Comparison of ENCODE assay signal across 12 mouse cellular contexts in the genomic region with DNA sequence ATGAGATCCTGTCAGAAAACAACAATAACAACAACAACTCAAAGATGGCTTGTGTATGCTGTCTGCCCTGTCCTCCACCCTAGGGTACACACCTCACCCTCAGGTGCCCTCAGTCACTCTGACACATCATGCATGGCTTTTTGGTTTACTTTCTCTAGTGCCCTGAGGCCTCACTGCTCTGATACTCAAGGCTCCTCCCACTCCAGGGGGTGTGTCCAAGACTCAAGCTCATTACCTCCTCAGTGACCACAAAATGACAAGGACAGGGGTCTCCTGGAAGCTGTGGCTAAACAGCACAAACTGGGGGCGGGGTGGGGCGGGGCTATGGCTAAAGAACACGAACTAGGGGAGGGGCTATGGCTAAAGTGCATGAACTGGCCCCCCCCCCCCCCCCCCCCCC. TPM values are rescaled to one million over a fixed set of nuclear protein-coding genes. Genes with fewer than 3 reads are reported as not detected.
DNase-seq lines count a peak whose midpoint lies in the region; ATAC-seq lines count a peak whose summit lies in the region.
"Had no signal": no experiment of that assay in that cellular context is flagged by ENCODE, and none has a peak within 500 bp of the region (broad histone marks: within the 10 kb centered on the region; RNA-seq: fewer than 3 reads in every experiment).

No protein-coding gene starts in this region.

- H3K4me3 ChIP-seq in heart, embryonic 11.5 days (ENCODE audit: low read depth, low read length) = no peak overlapping the region
- no peak overlapping the region for H3K4me3 ChIP-seq in liver, embryonic 16.5 days (ENCODE audit: low read depth, low read length)

- peak overlapping the region; percentile 25 for H3K27ac ChIP-seq in heart, embryonic 11.5 days (ENCODE audit: low read depth, low read length)
- peak overlapping the region; percentile 97 for H3K27ac ChIP-seq in liver, embryonic 16.5 days (ENCODE audit: low read length)

- no peak for ATAC-seq in heart, embryonic 11.5 days (replicated peaks; ENCODE audit: insufficient number of reproducible peaks, low FRiP score, low TSS enrichment)
- ATAC-seq in common myeloid progenitor, adult 5-6 weeks (replicated peaks; ENCODE audit: low read depth, poor library complexity, severe bottlenecking) = peak; percentile 71
- ATAC-seq in liver, embryonic 16.5 days (ENCODE audit: low read depth) = peak; percentile 25

- no peak for DNase-seq in heart, postnatal 14 days
- DNase-seq in A20 (ENCODE audit: low read depth, low spot score) = peak; percentile 9
- DNase-seq in urinary bladder, postnatal 4 days (ENCODE audit: low spot score in 2 of 2) = no peak
- DNase-seq in right cerebral cortex, adult 18-20 months = no peak
- no peak for DNase-seq in T-cell, adult 2 months (ENCODE audit: low spot score)
- DNase-seq: heart, postnatal 10 days; kidney, adult 2 months had no signal

- H3K9ac ChIP-seq in heart, embryonic 11.5 days (ENCODE audit: low read depth, low read length) = no peak overlapping the region
- peak overlapping the region; percentile 41; the same call in 1 of the 2 replicates for H3K9ac ChIP-seq in liver, embryonic 16.5 days (ENCODE audit: low read depth, low read length)

- H3K27me3 ChIP-seq in heart, embryonic 11.5 days (ENCODE audit: control insufficient read depth, insufficient read depth, low read length) = no peaks in the 10 kb centered on the region
- H3K27me3 ChIP-seq in liver, embryonic 16.5 days (ENCODE audit: control insufficient read depth, insufficient read depth, low read depth, low read length) = no peaks in the 10 kb centered on the region

- H3K4me1 ChIP-seq in heart, embryonic 11.5 days (ENCODE audit: control insufficient read depth, insufficient read depth, low read length) = peaks cover 96% of the 10 kb centered on the region
- peaks cover 100% of the 10 kb centered on the region for H3K4me1 ChIP-seq in liver, embryonic 16.5 days (ENCODE audit: control insufficient read depth, low read depth, low read length)

- H3K36me3 ChIP-seq in heart, embryonic 11.5 days (ENCODE audit: control insufficient read depth, insufficient read depth, low read length) = peaks cover 9% of the 10 kb centered on the region
- H3K36me3 ChIP-seq in liver, embryonic 16.5 days (ENCODE audit: control insufficient read depth, insufficient read depth) = peaks cover 28% of the 10 kb centered on the region

- H3K4me2 ChIP-seq in heart, embryonic 11.5 days = no peak overlapping the region
- peak overlapping the region; percentile 17; the same call in 1 of the 2 replicates for H3K4me2 ChIP-seq in liver, embryonic 16.5 days (ENCODE audit: low read depth, low read length)

- WGBS in heart, embryonic 11.5 days (ENCODE audit: insufficient replicate concordance) = 31% methylated on average over 3 of the region's 3 CpGs
- 12% methylated on average over 3 of the region's 3 CpGs for WGBS in liver, embryonic 16.5 days (ENCODE audit: insufficient replicate concordance)

- no peaks in the 10 kb centered on the region for H3K9me3 ChIP-seq in heart, embryonic 11.5 days (replicated peaks; ENCODE audit: control insufficient read depth, low read length)
- H3K9me3 ChIP-seq in liver, embryonic 16.5 days (replicated peaks; ENCODE audit: control insufficient read depth, low read length) = no peaks in the 10 kb centered on the region

- intact Hi-C loops in heart, postnatal 14 days (cut with DNase I) = no loop called here

RNA-seq across cellular contexts. Expression of gene Zfpm1, which starts 22.1 kb away (rescaled TPM):
- 6.9 and 7.9 TPM in 2 replicates for polyA plus RNA-seq in heart, embryonic 11.5 days (2014; fragmentation: Nextera tagmentation; extraction: Ambion mirVana)
- 10 to 100 TPM; 25.5 to 26.9 TPM for total RNA-seq in heart, postnatal 14 days (2021)
- 53.0 and 72.2 TPM in 2 replicates for total RNA-seq in common myeloid progenitor, adult 5-6 weeks (2017)
- polyA plus RNA-seq in liver, embryonic 16.5 days (2015; fragmentation: Nextera tagmentation; extraction: Ambion mirVana) = 6.8 and 8.1 TPM in 2 replicates

RNA-seq across cellular contexts. Expression of gene Trhr2, which starts 56.5 kb away (rescaled TPM):
- not detected in 2 replicates for polyA plus RNA-seq in heart, embryonic 11.5 days (2014; fragmentation: Nextera tagmentation; extraction: Ambion mirVana)
- not detected for total RNA-seq in heart, postnatal 14 days (2021)
- total RNA-seq in common myeloid progenitor, adult 5-6 weeks (2017) = not detected in 2 replicates
- not detected in 2 replicates for polyA plus RNA-seq in liver, embryonic 16.5 days (2015; fragmentation: Nextera tagmentation; extraction: Ambion mirVana)
- total RNA-seq: heart, postnatal 10 days had no signal
- polyA plus RNA-seq: neural tube, embryonic 11.5 days; stomach, embryonic 14.5 days had no signal
